Mouse (Mus musculus) heart, postnatal 36 days (tissue): ENCODE results near the gene Rtbdn. TPM values are rescaled to one million over a fixed set of nuclear protein-coding genes. Genes with fewer than 3 reads are reported as not detected.

ENCODE experiments used
- DNase-seq, 2 experiments: peaks; one replicate each; pipeline ENCODE4 v3.0.0; 2021 to 2022
- intact Hi-C: fragments of 180-260 bp; cut with DNase I; formaldehyde crosslinking; loops from one replicate; pipeline ENCODE4 v1.15.1; 2025
- total RNA-seq, 2 experiments: library from RNA; stranded (reverse); gene quantifications; 2 replicates each; pipeline ENCODE4 v1.2.3; 2021

Gene Rtbdn
- total RNA-seq, 2 experiments from 2014 or later: not detected

- intact Hi-C loops: loop anchor here (5.0 kb wide), 2 partner anchors 50 to 315 kb away; partner anchors contain the start of genes Asna1, Ier2 and Trir
- peak; percentile 70 to 82 for DNase-seq
Measured at GRCm38 (mm10) chr8:84977435-84978247, 30.9 kb downstream of the Rtbdn start.

- DNase-seq: peak; percentile 96 to 97
Measured at GRCm38 (mm10) chr8:84978248-84978940, 31.6 kb downstream of the Rtbdn start, which contains the start of gene Junb. TSS of gene Junb (minus strand) at chr8:84978718.

DNA sequence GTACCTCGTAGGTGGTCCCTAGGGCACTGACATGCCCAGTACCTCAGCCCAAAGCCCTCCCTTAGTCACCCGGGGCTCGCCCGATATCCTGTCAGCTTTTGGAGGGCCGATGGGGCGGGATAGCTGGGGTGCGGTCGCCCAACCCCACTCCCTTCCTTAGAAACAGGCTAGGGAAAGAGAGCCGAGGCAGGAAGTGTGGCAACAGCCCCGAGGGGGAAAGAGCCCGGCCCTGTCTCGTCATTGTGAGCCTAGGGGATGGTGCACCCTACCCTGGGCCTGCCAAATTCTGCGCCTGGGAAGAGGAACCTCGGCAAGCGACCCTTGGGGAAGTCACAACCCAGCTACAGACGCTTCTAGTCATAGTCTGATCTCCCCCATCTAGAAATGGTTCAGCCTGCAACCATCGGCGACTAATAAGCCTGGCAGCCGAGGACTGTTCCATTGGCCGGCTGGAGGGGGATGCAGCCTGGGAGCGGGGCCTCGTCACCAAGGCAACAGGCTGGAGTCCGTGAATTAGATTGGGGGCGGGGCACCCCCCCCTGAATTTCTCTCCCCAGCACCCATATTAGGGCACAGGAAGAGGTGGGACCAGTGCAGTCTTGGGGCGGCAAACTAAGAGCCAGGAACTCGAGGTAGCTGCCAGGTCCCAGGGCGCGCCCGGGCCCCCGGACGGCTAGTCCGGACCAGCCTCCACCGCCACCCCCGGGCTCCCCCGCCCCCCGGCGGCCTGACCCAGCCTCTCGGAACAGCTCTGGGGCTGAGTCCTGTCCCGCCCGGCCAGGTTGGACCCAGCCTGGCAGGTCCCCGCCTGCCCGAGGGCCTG, 33.0 kb downstream of the Rtbdn start:
- intact Hi-C loops: loop anchor here (5.0 kb wide), 3 partner anchors 47 to 778 kb away; partner anchors contain the start of genes Asna1, Ier2 and Trir
- DNase-seq: peak; percentile 90 to 95

More at GRCm38 (mm10) chr8:84978248-84978940, 31.6 kb downstream of the Rtbdn start, which contains the start of gene Junb:
- intact Hi-C loops: loop anchor here (5.0 kb wide), 2 partner anchors 49 to 316 kb away; partner anchors contain the start of genes Asna1, Ier2 and Trir

- intact Hi-C loops: loop anchor here (5.0 kb wide), 1 partner anchor 778 kb away; no protein-coding TSS in a partner anchor
- peak; percentile 78 for DNase-seq
Measured at GRCm38 (mm10) chr8:84980622-84981358, 34.0 kb downstream of the Rtbdn start.

DNA sequence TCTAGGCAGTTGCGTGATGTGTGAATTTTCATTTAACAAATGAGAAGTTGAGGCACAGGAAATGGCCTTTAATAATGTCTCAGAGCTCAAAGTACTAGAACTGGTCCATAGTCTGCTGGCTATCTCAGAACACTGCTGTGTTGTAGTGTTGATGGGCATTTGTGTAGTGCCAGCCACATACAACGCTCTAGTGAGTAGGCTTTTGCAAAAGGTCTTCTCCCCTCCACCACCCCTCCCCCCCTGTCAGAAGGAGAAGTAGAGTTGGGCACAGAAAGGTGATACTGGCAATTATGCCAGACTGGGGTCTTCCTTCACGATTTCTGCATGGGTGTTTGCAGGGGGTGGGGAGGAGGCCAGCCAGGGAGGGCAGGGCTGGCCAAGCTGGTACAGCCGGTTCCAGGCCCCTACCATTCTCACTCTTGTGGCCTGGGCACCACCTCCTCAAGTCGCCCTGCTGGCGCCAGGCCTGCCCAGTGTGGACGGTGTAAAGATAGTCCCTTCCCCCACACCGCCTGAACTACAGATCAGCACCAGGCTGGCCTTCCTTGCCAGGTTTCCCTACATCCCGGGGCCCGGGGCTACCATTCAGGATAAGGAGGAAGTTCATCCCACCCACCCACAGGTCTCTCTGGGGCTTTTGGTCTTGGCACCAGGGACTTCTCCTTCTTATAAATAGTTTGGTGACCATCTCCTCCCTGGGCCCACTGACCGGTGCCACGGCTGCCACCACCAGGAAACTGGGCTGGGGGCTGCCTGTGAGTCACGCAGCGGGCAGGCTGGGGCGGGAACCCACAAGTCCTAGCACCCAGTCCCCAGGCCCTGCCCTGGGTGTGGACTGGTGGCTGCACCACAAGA, 35.1 kb downstream of the Rtbdn start:
- intact Hi-C loops: loop anchor here (5.0 kb wide), 1 partner anchor 780 kb away; no protein-coding TSS in a partner anchor
- DNase-seq: no peak

DNA sequence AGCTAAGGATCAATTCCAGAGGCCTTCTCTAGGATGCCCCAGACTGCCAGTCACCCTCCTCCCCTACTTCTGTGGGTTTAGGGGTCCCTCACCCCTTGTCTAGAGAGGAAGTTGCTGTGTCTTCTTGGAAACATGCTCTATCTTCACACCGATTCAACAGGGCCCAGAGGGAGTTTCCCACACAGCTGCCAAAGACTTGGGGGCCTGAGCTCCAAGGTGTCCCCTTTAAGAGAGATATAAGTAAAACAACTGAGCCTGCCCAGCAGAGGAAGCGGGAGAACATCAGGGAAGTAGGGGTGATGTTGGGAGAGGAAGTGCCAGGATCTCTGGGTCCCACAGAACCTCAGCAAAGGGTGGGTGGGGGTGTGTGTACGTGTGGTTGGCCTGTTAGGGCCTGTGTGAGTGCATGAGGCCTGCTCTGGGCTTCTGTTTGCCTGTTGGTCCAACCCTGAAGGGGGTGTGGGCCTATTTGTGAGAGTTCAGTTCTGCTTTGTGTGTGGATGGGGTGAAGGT, 35.8 kb downstream of the Rtbdn start:
- intact Hi-C loops: loop anchor here (5.0 kb wide), 1 partner anchor 780 kb away; no protein-coding TSS in a partner anchor

DNA sequence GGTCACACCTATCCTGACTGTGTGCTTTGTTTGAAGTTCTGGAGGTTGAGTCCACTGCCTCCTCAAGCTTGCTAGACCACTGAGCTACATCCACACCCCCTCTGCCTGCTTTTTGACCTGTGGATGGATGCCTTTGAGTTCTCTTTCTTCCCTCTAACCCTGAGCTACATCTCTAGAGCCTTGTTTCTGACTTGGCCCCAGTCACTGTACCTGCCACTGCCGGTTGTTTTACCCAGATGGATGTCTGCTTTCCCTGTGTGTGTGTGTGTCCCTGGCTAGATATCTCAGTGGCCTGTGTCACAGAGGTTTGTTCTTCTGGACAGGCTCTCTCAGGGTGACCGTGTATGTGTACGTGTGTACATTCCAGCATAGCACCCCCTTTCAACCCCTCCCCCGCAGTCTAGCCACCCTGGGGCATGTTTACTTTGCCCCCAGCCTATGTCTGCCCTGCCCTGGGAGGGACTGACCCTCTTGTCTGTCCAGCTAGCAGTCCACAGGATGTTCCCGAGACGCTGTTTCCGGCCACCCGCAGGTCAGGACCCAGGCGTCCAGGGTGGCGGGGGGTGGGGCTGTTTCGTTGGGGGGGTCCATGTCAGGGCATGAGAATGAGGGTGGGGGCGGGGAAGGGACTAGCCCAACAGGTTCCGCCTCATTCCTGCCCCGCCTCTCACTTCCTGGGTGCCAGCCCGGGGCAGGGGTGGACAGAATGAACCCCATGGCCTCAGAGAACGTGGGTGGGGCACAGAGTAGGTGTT, 37.7 kb downstream of the Rtbdn start:
- DNase-seq: no peak
- intact Hi-C loops: loop anchor here (5.0 kb wide), 1 partner anchor 782 kb away; no protein-coding TSS in a partner anchor

More for the DNA sequence above, 35.8 kb downstream of the Rtbdn start:
- no peak for DNase-seq

- intact Hi-C loops: no loop called here
- DNase-seq: no peak
Measured at GRCm38 (mm10) chr8:84985049-84985683, 38.4 kb downstream of the Rtbdn start.

DNA sequence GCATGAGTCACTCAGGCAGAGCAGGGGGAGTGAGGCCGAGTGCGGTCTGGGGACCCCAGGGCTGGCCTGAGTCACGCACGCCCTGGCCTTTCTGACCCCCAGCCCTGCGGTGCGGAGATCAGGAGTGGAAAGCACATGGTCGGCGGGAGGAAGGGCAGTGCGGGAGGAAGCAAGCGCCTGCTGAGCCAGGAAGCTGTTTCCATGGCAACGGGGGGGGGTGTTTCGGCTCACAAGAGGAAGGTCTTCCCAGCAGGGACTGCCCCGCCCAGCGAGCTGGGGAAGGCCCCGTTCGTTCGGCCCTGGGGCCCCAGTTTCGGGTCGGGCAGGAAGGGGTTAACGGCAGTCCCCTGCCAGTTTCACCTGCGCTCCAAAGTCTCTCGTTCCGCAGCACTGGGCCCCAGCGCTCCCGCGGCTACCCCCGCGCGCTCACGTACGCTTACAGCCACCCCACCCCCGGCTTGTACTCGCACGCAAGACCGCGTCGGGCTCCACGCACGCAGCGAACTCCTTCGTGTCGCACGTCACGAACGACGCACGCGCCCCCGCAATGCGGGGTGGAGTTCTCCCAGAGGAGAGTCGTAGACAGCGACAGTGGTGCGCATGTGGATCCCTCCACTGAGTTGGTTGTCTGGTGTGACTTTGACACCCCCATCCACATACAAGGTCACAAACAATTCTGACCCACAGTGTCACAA, 39.0 kb downstream of the Rtbdn start:
- DNase-seq: peak; percentile 84 to 89
- intact Hi-C loops: no loop called here

DNA sequence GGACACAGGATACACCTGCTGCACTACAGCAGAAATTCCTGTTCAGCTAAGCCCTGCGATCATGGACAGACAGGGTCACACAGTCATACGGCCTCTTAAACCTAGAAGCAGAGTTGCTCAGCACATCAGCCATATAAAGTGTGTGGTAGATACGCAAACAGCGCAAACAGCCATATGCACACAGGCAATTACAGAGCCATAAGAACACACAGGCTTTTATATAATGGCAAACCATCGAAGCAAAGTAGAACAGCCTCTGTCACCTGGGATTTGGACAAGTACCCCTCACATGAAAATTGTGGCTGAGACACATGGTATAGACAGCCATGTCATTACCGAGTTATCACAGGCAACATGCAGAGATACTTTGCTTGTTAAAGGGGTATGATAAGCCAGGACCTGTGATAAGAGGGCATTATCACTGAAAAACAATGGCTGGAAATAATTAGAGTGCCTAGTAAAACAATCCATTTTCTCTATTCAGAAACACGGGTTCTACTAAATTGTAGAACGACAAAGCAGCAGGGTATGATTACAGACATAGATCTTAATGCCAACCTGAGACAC, 39.7 kb downstream of the Rtbdn start:
- intact Hi-C loops: no loop called here
- no peak for DNase-seq

- intact Hi-C loops: no loop called here
- DNase-seq: no peak
Measured at GRCm38 (mm10) chr8:84987388-84987787, 40.6 kb downstream of the Rtbdn start.

DNA sequence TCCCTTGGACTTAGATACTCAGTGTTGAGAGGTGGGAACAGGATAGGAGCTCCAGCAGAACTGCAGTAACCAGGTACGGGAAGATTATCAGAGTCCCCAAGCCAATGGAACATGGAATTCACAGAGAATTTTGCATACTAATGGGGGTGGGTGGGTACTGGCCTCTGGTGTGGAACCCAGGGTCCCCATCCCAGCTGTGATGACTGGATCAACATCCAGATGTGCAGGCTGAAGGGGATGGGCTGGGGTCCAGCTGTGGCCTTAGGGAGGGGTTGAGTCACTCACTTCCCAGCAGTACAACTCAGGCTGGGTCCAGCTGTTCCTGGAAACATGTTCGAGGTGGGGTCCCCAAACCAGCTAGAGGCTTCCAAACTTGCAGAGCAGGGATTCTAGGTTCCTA, 41.1 kb downstream of the Rtbdn start:
- intact Hi-C loops: no loop called here
- no peak for DNase-seq

- intact Hi-C loops: no loop called here
- peak in 1 of 2 experiments; percentile 62 for DNase-seq
Measured at GRCm38 (mm10) chr8:84989311-84989731, 42.5 kb downstream of the Rtbdn start.

- intact Hi-C loops: loop anchor here (1.0 kb wide), 1 partner anchor 15 kb away; no protein-coding TSS in a partner anchor
- DNase-seq: peak; percentile 95 to 97
Measured at GRCm38 (mm10) chr8:84989810-84990209, 43.0 kb downstream of the Rtbdn start.

- intact Hi-C loops: loop anchor here (1.0 kb wide), 1 partner anchor 15 kb away; no protein-coding TSS in a partner anchor
- DNase-seq: peak; percentile 97
Measured at GRCm38 (mm10) chr8:84990349-84990748, 43.6 kb downstream of the Rtbdn start, which contains the start of gene Hook2. TSS of gene Hook2 (plus strand) at chr8:84990603.

- intact Hi-C loops: loop anchor here (1.0 kb wide), 1 partner anchor 16 kb away; no protein-coding TSS in a partner anchor
- no peak for DNase-seq
Measured at GRCm38 (mm10) chr8:84990836-84991235, 44.0 kb downstream of the Rtbdn start.
